Mouse (Mus musculus): ENCODE results near the gene Ecm1. TPM values are rescaled to one million over a fixed set of nuclear protein-coding genes. Genes with fewer than 3 reads are reported as not detected.

The Ecm1 gene
- polyA plus RNA-seq, 1 experiment: 38.2 TPM

GRCm38 (mm10) chr3:95686492-95687167 lies 52.7 kb downstream of the Ecm1 start:
- Histone ChIP-seq H3K4me1 (ENCODE audit: control insufficient read depth, insufficient read depth, low read length) (no peaks in the 10 kb centered on the region), H3K4me3 (replicated peaks; ENCODE audit: control insufficient read depth, low read depth, low read length) (no peak overlapping the region), H3K27ac (ENCODE audit: control insufficient read depth, insufficient read depth, low read depth, low read length, poor library complexity) (no peak overlapping the region)
- TF ChIP-seq POLR2A (IDR thresholded peaks at IDR 0.05; ENCODE audit: borderline replicate concordance, control insufficient read depth, low read depth, low read length): no peak
- no peak for TF ChIP-seq CTCF (IDR thresholded peaks at IDR 0.05; ENCODE audit: control insufficient read depth, insufficient read depth, low read length)
- WGBS: 69% methylated on average over 10 of the region's 10 CpGs

GRCm38 (mm10) chr3:95685701-95686100 lies 53.7 kb downstream of the Ecm1 start:
- 80% methylated on average over 2 of the region's 2 CpGs for WGBS
- no peak for TF ChIP-seq CTCF (IDR thresholded peaks at IDR 0.05; ENCODE audit: control insufficient read depth, insufficient read depth, low read length)
- TF ChIP-seq POLR2A (IDR thresholded peaks at IDR 0.05; ENCODE audit: borderline replicate concordance, control insufficient read depth, low read depth, low read length): no peak
- no peak overlapping the region for H3K4me3 ChIP-seq (replicated peaks; ENCODE audit: control insufficient read depth, low read depth, low read length)
- H3K4me1 ChIP-seq (ENCODE audit: control insufficient read depth, insufficient read depth, low read length): no peaks in the 10 kb centered on the region
- H3K27ac ChIP-seq (ENCODE audit: control insufficient read depth, insufficient read depth, low read depth, low read length, poor library complexity): no peak overlapping the region

GRCm38 (mm10) chr3:95685301-95685700 lies 54.1 kb downstream of the Ecm1 start:
- H3K4me3 ChIP-seq (replicated peaks; ENCODE audit: control insufficient read depth, low read depth, low read length): no peak overlapping the region
- no peak for TF ChIP-seq POLR2A (IDR thresholded peaks at IDR 0.05; ENCODE audit: borderline replicate concordance, control insufficient read depth, low read depth, low read length)
- no peak for TF ChIP-seq CTCF (IDR thresholded peaks at IDR 0.05; ENCODE audit: control insufficient read depth, insufficient read depth, low read length)
- no peaks in the 10 kb centered on the region for H3K4me1 ChIP-seq (ENCODE audit: control insufficient read depth, insufficient read depth, low read length)
- no peak overlapping the region for H3K27ac ChIP-seq (ENCODE audit: control insufficient read depth, insufficient read depth, low read depth, low read length, poor library complexity)
- WGBS: 83% methylated on average over 4 of the region's 4 CpGs

- H3K27ac ChIP-seq (ENCODE audit: control insufficient read depth, insufficient read depth, low read depth, low read length, poor library complexity): no peak overlapping the region
- 24% methylated on average over 7 of the region's 8 CpGs for WGBS
- no peaks in the 10 kb centered on the region for H3K4me1 ChIP-seq (ENCODE audit: control insufficient read depth, insufficient read depth, low read length)
Measured at GRCm38 (mm10) chr3:95684846-95685245, 54.5 kb downstream of the Ecm1 start.

More at GRCm38 (mm10) chr3:95684846-95685245, 54.5 kb downstream of the Ecm1 start:
- no peak overlapping the region for H3K4me3 ChIP-seq (replicated peaks; ENCODE audit: control insufficient read depth, low read depth, low read length)
- no peak for TF ChIP-seq CTCF (IDR thresholded peaks at IDR 0.05; ENCODE audit: control insufficient read depth, insufficient read depth, low read length)
- no peak for TF ChIP-seq POLR2A (IDR thresholded peaks at IDR 0.05; ENCODE audit: borderline replicate concordance, control insufficient read depth, low read depth, low read length)

Other genes with a start within 250 kb of the Ecm1 start
- 3.2 and 4.0 TPM in 2 replicates for gene Ctsk, start 240.3 kb downstream of the Ecm1 start, polyA plus RNA-seq (2011; ENCODE audit: insufficient read depth, insufficient read length, low replicate concordance, missing spikeins)
- gene Ctss, start 212.8 kb downstream of the Ecm1 start, polyA plus RNA-seq (2011; ENCODE audit: insufficient read depth, insufficient read length, low replicate concordance, missing spikeins): 19.5 and 42.3 TPM in 2 replicates
- not detected in 2 replicates for gene Hormad1, start 179.9 kb downstream of the Ecm1 start, polyA plus RNA-seq (2011; ENCODE audit: insufficient read depth, insufficient read length, low replicate concordance, missing spikeins)
- 11.8 and 20.7 TPM in 2 replicates for gene Golph3l, start 150.6 kb downstream of the Ecm1 start, polyA plus RNA-seq (2011; ENCODE audit: insufficient read depth, insufficient read length, low replicate concordance, missing spikeins)
- 29.3 and 36.2 TPM in 2 replicates for gene Ensa, start 114.6 kb downstream of the Ecm1 start, polyA plus RNA-seq (2011; ENCODE audit: insufficient read depth, insufficient read length, low replicate concordance, missing spikeins)
- 88.8 and 134 TPM in 2 replicates for gene Mcl1, start 80.8 kb downstream of the Ecm1 start, polyA plus RNA-seq (2011; ENCODE audit: insufficient read depth, insufficient read length, low replicate concordance, missing spikeins)
- 1.9 and 2.7 TPM in 2 replicates for gene Adamtsl4, start 51.7 kb downstream of the Ecm1 start, polyA plus RNA-seq (2011; ENCODE audit: insufficient read depth, insufficient read length, low replicate concordance, missing spikeins)
- gene Tars2, start 20.6 kb upstream of the Ecm1 start, polyA plus RNA-seq (2011; ENCODE audit: insufficient read depth, insufficient read length, low replicate concordance, missing spikeins): 28.7 and 65.2 TPM in 2 replicates
- gene Rprd2, start 79.3 kb upstream of the Ecm1 start, polyA plus RNA-seq (2011; ENCODE audit: insufficient read depth, insufficient read length, low replicate concordance, missing spikeins): 5.7 and 16.4 TPM in 2 replicates
- gene Prpf3, start 116.3 kb upstream of the Ecm1 start, polyA plus RNA-seq (2011; ENCODE audit: insufficient read depth, insufficient read length, low replicate concordance, missing spikeins): 49.5 and 55.4 TPM in 2 replicates
- 80.5 and 81.0 TPM in 2 replicates for gene Mrps21, start 131.9 kb upstream of the Ecm1 start, polyA plus RNA-seq (2011; ENCODE audit: insufficient read depth, insufficient read length, low replicate concordance, missing spikeins)
- gene Ciart, start 142.7 kb upstream of the Ecm1 start, polyA plus RNA-seq (2011; ENCODE audit: insufficient read depth, insufficient read length, low replicate concordance, missing spikeins): 2.5 and 8.7 TPM in 2 replicates
- 4.6 and 18.9 TPM in 2 replicates for gene BC028528, start 152.4 kb upstream of the Ecm1 start, polyA plus RNA-seq (2011; ENCODE audit: insufficient read depth, insufficient read length, low replicate concordance, missing spikeins)
- gene Aph1a, start 154.4 kb upstream of the Ecm1 start, polyA plus RNA-seq (2011; ENCODE audit: insufficient read depth, insufficient read length, low replicate concordance, missing spikeins): 20.4 and 38.4 TPM in 2 replicates
- gene Car14, start 165.1 kb upstream of the Ecm1 start, polyA plus RNA-seq (2011; ENCODE audit: insufficient read depth, insufficient read length, low replicate concordance, missing spikeins): not detected in 2 replicates
- gene Anp32e, start 189.7 kb upstream of the Ecm1 start, polyA plus RNA-seq (2011; ENCODE audit: insufficient read depth, insufficient read length, low replicate concordance, missing spikeins): 275 and 382 TPM in 2 replicates

All from bone marrow, adult 2 months (tissue).